Mouse (Mus musculus) retina, embryonic 14.5 days (tissue): ENCODE measurements around the gene Dnajb2.
"Not testable (repeated sequence)": the region's sequence is repeated elsewhere in the genome, so short reads cannot be mapped to it uniquely, and the experiment has no call there.

ENCODE experiments used
- DNase-seq: peaks from one replicate; pipeline ENCODE4 v3.0.0-alpha.2; 2015; ENCODE audit warnings: low spot score

The Dnajb2 gene

DNA sequence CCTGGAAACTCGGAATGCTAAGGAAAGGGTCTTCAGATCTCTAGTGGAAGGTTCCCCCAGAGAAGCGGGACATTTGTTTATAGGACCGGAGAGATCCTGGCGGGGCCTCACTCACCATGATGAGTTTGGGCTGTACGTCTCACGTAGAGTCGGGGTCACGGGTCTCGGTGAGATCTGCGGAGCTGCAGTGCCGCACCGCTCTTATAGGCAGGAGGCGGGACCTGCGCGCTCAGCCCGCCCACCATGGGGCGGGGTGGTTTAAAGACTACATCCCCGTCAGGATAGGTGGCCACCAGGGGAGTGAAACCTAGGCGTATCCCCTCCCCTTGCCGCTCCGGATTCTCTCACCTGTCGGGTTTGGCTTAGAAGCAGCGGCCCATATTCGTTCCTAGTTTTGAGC, 17.1 kb upstream of the Dnajb2 start:
- peak; percentile 68 for DNase-seq

DNA sequence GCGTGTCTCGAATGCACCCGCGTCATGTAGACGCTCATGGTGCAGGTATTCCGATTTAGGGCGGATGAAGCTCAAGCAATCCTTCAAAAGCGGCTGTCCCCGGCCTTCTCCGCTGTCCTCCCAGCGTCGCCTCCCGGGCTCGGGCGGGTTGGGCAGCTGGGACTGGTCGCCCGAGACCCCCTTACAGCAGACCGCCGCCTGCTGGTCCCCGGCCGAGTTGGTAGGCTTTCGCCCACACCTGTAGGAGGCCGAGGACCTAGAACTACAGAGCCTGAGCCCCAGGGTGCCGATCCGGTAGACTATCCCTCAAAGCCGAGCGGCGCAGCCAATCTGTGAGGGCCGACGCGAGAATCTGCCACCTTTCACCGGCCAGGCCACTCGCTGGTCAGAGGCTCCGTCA, 16.7 kb upstream of the Dnajb2 start, which contains the start of gene Tuba4a:
Gene Tuba4a (minus strand): TSS at position 335 of the 400 bp plus-strand sequence.
- peak; percentile 46 for DNase-seq

DNA sequence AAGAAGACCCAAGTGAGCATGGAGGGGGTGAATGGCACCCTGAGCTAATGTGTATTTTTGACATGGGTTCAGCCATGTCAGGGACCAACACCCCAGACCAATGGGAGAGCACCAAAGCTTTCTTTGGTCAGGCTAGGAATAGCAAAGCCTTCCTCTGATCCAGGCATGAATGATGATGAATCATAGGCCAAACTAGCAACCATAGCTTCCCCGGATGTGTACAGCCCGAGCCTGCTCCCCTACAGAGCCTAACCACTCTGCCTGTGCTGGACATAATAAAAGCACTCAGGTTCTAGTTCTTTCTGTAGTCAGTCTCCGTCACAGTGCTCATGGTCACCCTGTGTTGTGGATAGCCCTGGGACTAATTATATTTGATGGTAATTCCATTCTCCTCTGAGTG, 14.7 kb upstream of the Dnajb2 start:
- DNase-seq: no peak

- no peak for DNase-seq
These were observed 13.3 kb upstream of the Dnajb2 start for GRCm38 (mm10) chr1:75222926-75223325.

GRCm38 (mm10) chr1:75223532-75223931, 12.7 kb upstream of the Dnajb2 start:
- DNase-seq: no peak

- no peak for DNase-seq
These were observed 10.7 kb upstream of the Dnajb2 start for GRCm38 (mm10) chr1:75225473-75225872.

DNA sequence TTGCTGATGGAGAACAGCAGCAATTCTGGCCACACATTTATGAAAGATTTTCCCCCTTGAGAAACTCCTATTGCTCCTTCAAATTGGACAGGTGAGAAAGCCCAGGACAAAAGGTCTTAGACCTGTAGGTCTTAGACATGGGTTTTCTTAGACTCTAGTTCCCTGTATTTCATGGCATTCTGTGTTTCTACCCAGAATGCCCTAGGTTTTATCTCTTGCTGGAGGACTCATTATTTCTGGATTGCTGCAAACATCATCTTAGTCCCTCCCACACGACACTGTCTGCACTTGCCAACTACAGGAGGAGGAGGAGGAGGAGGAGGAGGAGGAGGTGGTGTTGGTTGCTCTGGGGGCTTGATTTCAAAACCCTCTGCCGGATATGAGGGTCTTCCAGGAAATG, 10.1 kb upstream of the Dnajb2 start:
- DNase-seq: no peak

DNA sequence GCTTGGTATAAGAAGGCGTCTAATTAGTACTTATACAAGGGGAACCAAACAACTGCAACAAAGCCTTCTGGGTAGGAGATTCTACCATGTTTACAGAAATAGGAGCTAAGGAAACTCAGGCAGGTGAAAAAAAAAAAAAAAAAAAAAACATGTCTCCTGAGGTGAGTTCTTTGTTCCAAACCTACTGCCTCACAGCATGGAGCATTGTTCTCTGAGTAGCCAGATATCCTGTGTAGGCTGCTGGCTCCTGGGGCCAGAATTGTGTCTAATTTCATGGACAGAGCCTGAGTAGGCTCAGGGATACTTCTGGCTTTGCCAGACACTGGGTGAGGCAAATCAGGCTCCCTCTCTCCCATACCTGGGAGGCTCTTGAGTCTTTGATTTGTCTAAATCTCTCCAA, 8.6 kb upstream of the Dnajb2 start:
- no peak for DNase-seq

DNA sequence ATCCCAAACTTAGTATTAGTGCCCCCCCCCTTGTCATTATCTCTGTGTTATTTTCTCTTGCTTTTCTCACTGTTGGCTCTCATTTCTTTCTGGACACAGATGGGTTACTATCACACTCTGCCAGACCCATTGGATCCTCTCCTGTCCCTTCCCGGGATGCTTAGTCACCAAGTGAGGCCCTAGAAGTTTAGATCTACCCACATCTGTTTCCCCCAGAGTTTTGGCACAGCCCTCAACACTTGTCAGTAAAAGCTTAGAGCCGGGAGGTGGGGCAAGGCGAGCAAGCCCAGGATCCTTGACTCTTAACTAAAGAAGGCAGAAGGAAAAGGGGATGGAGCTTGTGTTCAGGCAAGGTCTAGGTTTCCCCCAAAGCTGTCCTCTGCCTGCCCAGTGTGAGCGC, 7.0 kb upstream of the Dnajb2 start:
- no peak for DNase-seq

DNA sequence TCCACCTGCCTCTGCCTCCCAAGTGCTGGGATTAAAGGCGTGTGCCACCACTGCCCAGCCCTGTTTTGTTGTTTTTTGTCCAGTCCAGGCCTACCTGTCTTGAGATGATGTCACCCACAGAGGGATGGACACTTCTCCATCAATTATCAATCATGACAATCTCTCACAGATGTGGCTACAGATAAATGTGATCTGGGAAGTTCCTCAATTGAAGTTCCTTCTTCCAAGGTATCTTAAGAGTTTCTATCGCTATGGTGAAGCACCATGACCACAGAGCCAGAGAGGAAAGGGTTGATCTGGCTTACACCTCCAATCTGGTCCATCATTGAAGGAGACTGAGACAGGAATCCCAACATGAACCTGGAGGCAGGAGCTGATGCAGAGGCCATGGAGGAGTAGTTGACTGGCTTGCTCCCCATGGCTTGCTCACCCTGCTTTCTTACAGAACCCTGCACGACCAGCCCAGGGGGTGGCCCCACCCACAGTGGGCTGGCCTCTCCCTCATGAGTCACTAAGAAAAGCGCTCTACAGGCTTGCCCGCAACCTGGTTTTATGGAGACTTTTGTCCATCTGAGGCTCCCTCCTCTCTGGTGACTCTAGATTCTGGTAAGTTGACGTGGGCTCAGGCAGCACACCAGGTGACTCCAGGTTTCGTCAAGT, 5.7 kb upstream of the Dnajb2 start:
- DNase-seq: no peak

DNA sequence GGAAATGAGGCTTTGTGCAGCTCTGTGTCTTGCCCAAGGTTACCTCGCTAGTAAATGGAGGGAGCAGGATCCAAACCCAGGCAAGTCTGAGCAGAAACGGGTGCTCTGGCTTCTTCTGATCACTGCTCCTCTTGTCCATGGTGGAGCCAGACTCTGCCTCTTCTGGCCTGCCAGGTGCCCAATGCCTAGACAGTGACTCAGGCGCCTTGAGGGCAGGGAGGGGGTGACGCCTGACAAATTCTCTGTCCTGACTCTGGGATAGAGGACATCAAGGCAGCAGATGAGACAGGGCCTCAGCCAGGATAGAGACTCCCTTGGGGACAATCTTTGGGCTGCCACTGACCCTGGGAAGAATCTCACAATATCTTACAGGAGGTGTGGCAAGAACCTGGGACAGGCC, 5.0 kb upstream of the Dnajb2 start:
- DNase-seq: no peak

DNA sequence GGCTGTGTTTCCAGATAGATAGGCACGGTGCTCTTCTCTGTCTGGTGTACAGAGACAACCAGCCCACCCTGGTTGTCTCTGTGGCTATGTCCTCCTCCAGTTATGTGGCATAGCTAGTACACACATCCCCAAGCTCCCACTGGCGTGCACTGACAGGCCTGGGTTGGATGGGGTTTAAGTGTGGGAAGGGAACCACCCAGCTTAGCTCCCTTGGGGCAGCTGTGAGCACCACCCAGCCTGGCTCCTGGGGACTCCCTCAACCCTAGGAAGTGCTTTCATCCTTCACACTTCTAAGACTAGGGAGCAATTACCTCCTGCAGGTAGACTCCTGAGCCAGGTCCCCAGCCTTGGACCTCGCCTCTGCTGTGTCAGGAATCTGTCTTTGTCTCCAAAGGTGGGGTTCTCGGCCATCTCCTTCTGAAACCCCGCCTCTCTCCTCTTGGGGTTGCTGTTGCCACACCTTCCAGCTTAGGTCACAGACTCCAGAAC, 4.5 kb upstream of the Dnajb2 start, which contains the start of gene A630095N17Rik:
Gene A630095N17Rik (minus strand): TSS at position 439 of the 489 bp plus-strand sequence.
- DNase-seq: no peak

DNA sequence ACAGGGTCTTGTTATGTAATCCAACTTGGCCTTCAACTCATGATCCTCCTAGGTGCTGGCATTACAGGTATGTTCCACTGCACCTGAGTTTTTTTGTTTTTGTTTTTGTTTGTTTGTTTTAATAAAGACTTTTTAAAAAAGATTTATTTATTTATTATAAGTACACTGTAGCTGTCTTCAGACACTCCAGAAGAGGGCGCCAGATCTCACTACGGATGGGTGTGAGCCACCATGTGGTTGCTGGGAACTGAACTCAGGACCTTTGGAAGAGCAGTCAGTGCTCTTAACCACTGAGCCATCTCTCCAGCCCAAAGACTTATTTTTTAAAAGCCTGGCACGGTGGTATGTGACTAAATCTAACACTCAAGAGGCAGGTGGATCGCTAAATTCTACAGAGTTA, 3.7 kb upstream of the Dnajb2 start:
- not testable (repeated sequence) for DNase-seq

- DNase-seq: peak; percentile 80
These were observed 1.6 kb upstream of the Dnajb2 start for GRCm38 (mm10) chr1:75234606-75235005.

GRCm38 (mm10) chr1:75239591-75239990, 3.4 kb downstream of the Dnajb2 start:
- DNase-seq: no peak

GRCm38 (mm10) chr1:75243411-75243810, 7.2 kb downstream of the Dnajb2 start:
- no peak for DNase-seq

GRCm38 (mm10) chr1:75244175-75244826, 8.1 kb downstream of the Dnajb2 start:
- no peak for DNase-seq

GRCm38 (mm10) chr1:75244836-75245235, 8.6 kb downstream of the Dnajb2 start:
- DNase-seq: peak; percentile 69

DNA sequence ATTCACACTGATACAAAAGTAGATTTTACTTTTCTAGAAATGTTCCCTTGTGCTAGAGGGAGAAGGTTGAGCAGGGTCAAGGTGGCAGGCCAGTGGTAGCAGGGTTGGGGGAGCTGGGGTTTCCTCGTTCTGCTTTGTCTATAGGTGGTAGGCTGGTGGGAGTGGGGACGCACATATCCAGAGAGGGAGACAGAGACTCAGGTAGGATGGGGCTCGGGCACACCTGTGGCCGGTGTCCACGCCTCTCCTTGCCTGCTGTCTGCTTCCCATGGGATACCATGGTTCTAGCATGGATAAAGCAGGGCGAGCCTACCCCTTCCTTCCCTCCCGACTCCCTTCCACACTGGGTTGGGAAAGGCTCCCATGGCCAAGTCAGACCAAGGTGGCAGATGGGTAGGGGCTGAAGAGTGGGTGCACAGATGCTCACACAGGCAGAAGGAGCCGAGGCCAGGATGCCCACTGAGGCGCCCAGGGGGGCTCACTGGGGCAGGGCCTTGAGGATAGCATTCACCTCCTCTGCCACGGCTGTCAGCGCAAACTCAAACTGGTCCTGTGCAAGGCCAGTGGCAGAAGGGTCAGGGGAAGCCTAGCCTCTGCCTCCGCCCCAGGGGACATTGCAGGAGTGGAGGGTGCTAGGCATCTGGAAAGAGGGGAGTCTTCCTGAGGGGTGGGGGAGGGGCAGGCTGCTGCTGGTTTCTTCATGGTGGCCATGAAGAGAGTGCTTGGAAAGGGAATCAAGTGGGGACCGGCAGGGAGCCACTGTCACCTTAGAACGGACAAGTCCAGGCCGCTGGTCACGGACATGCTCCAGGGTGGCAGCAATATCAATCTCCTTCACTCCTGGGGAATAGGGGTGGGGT, 11.1 kb downstream of the Dnajb2 start:
- no peak for DNase-seq

GRCm38 (mm10) chr1:75248041-75248772, 12.0 kb downstream of the Dnajb2 start:
- DNase-seq: no peak

GRCm38 (mm10) chr1:75250498-75250897, 14.3 kb downstream of the Dnajb2 start:
- DNase-seq: no peak
